Mouse (Mus musculus) heart, postnatal 0 days (tissue): Measurements from ENCODE around the gene Paqr7. TPM values are rescaled to one million over a fixed set of nuclear protein-coding genes. Genes with fewer than 3 reads are reported as not detected.

Source experiments
- ATAC-seq: fragments of 200-750 bp; cut with Nextera tagmentation; 2 replicates; pipeline ENCODE4 v1.8.0; 2017; ENCODE audit warnings: low read depth, moderate number of reproducible peaks, moderate library complexity; ENCODE audit not compliant: insufficient read depth
- DNase-seq: peaks from one replicate; pipeline ENCODE4 v3.0.0-alpha.2; 2016; ENCODE audit warnings: low spot score
- H3K27ac ChIP-seq: fragments of 300-500 bp; sonication (generic); 2 replicates; pipeline ENCODE4 v1.5.1; 2014; ENCODE audit warnings: low read depth, mild to moderate bottlenecking
- H3K27me3 ChIP-seq: fragments of 300-500 bp; sonication (generic); 2 replicates; pipeline ENCODE4 v1.6.1; 2014; ENCODE audit warnings: low read length, mixed read lengths; ENCODE audit not compliant: control insufficient read depth, insufficient read depth
- H3K36me3 ChIP-seq: fragments of 300-500 bp; sonication (generic); replicated peaks from 2 replicates; pipeline ENCODE4 v1.6.1; 2014; ENCODE audit warnings: low read length, mixed read lengths; ENCODE audit not compliant: control insufficient read depth, insufficient read depth
- H3K4me1 ChIP-seq: fragments of 300-500 bp; sonication (generic); 2 replicates; pipeline ENCODE4 v1.6.1; 2014; ENCODE audit warnings: antibody characterized with exemption; ENCODE audit not compliant: control insufficient read depth, insufficient read depth
- H3K4me2 ChIP-seq: fragments of 300-500 bp; sonication (generic); 2 replicates; pipeline ENCODE4 v1.6.1; 2014; ENCODE audit warnings: low read depth, mild to moderate bottlenecking, low read length, moderate library complexity
- H3K4me3 ChIP-seq: fragments of 300-500 bp; sonication (generic); 2 replicates; pipeline ENCODE4 v1.5.1; 2014; ENCODE audit warnings: low read depth, low read length
- H3K9ac ChIP-seq: fragments of 300-500 bp; sonication (generic); replicated peaks from 2 replicates; pipeline ENCODE4 v1.6.1; 2014; ENCODE audit warnings: low read depth, low read length, mixed read lengths
- H3K9me3 ChIP-seq: fragments of 300-500 bp; sonication (generic); replicated peaks from 2 replicates; pipeline ENCODE4 v1.6.1; 2016; ENCODE audit warnings: low read length; ENCODE audit not compliant: control insufficient read depth
- CTCF ChIP-seq: IDR thresholded peaks from 2 replicates; pipeline ENCODE4 v1.5.1; 2016; ENCODE audit warnings: antibody characterized with exemption, control low read depth, low read depth
- EP300 ChIP-seq: IDR thresholded peaks from 2 replicates; pipeline ENCODE4 v1.6.1; 2016; ENCODE audit warnings: antibody characterized with exemption, low read depth
- WGBS: fragments of 180-500 bp; shearing (Covaris S2); extraction: QIAGEN DNeasy Blood & Tissue Kit; methylation state at CpG from one replicate; pipeline ENCODE4 v1.1.7; 2014; 5-methylcytosine and 5-hydroxymethylcytosine counted together
- polyA plus RNA-seq: library from polyadenylated mRNA; unstranded; fragments of >200 nt; fragmentation: Nextera tagmentation; extraction: Ambion mirVana; gene quantifications from 2 replicates; pipeline ENCODE4 v1.2.1, GENCODE M21; 2015
- total RNA-seq: library from RNA; depleted of rRNA; stranded (reverse); fragments of >200 nt; gene quantifications from 2 replicates; pipeline ENCODE4 v1.2.3, GENCODE M21; 2014; ENCODE audit warnings: low replicate concordance

The Paqr7 gene
- total and polyA plus RNA-seq, 2 experiments from 2014 or later = 15.4 to 25.4 TPM

DNA sequence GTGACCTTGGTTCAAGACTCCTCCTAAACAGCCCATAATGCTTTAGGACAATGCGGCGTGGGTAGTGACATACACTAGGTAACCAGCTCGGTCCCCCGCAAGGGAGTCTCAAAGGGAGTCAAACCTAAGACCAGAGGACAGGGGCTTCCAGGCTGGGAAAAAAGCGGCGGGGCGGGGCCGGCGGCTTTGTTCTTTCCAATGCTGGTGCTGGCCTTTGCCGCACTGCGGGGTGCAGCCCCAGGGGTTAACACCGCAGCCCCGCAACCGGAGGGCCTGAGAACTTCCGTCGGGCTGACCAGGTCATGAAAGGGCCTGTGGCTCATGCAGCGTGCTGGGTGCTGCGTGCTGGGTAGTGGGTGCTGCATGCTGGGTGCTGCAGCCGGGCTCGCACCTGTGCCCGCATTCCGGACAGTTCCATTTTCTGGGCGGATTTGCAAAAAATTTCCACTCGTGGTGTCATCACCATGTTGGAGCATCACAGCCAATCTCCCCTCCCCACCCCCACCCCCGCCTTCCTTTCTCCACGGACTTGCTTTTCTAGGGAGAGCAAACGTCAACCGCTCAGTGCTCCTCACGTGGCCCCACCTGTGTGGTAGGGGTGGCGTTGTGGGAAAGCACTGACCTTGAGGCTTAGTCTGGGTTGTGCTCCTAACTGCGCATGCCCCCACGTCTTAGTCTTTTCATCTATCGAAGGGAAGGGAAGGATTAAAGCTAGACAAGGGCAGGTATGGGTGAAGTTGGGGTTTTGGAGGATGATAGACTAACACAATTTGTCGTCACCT lies 42.7 kb upstream of the Paqr7 start:
- Histone ChIP-seq H3K36me3 (no peaks in the 10 kb centered on the region), H3K4me2 (no peak overlapping the region), H3K9me3 (no peaks in the 10 kb centered on the region), H3K9ac (no peak overlapping the region), H3K4me3 (no peak overlapping the region), H3K27ac (no peak overlapping the region), H3K4me1 (peaks cover 14% of the 10 kb centered on the region), H3K27me3 (peaks cover 16% of the 10 kb centered on the region)
- TF ChIP-seq CTCF = no peak
- TF ChIP-seq EP300 = no peak
- WGBS = 46% methylated on average over 32 of the region's 34 CpGs
- ATAC-seq (no peak), DNase-seq (no peak)

DNA sequence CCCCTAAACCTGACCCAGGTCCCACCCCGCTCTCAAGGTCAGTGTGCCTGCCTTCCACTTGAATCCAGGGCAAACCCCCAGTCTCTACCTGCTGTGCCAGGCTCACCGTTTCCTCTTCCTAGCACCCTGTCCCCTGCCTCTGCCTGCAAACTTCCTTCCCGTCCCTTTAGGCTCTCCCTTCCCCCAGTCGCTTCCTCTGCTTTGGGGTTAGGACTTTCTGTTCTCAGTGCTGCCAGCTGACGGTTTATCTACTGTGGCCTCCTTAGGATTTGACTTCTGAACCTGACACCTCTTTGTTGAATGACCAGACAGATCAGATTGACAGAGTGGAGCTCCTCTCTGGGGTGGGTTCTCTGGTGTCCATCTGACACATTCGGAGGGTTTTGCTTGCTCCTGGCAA lies 41.2 kb upstream of the Paqr7 start:
- H3K4me3 ChIP-seq = no peak overlapping the region
- no peaks in the 10 kb centered on the region for H3K9me3 ChIP-seq
- peaks cover 14% of the 10 kb centered on the region for H3K4me1 ChIP-seq
- no peak overlapping the region for H3K27ac ChIP-seq
- 40% methylated on average over 6 of the region's 6 CpGs for WGBS
- H3K9ac ChIP-seq = no peak overlapping the region
- DNase-seq (no peak), ATAC-seq (no peak)
- no peaks in the 10 kb centered on the region for H3K36me3 ChIP-seq
- H3K4me2 ChIP-seq = peak overlapping the region; percentile 14; the same call in 1 of the 2 replicates
- H3K27me3 ChIP-seq = peaks cover 11% of the 10 kb centered on the region
- no peak for TF ChIP-seq EP300
- TF ChIP-seq CTCF = no peak

DNA sequence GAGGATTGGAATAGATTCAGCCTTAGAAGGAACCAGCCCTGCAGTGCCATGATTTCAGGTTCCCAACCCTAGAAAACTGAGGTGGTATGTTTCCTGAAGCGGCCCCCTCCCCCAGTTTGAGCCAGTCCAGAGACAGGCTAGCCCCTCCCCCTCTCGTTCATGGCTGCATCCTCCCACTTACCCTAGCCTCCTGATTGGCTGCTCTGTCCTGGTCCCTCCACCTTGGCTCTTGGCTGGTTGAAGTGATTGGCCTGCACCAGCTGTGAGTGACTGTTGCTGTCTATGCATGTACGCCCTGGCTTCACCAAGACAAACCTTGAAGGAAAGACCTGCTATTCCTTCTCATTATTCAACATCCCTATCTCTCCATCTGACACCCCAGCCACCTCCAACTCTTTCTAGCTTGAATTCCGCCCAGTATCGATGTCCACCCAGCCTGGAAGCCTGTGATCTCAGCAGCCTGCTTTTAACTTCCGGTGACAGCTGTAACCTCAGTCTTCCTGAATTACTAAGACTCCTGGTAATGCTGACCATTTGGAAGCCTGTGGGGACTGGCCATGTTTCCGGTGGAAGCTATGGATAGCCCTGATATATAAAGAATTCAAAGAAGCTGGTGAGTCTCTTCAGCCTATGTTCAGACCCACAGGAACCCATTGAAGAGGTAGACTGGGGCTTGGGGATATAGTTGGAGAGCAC lies 39.2 kb upstream of the Paqr7 start:
- no peak overlapping the region for H3K27ac ChIP-seq
- no peaks in the 10 kb centered on the region for H3K9me3 ChIP-seq
- ATAC-seq = no peak; the same call in 1 of the 2 replicates
- TF ChIP-seq CTCF (no peak), EP300 (no peak)
- peaks cover 3% of the 10 kb centered on the region; the same call in 1 of the 2 replicates for H3K4me1 ChIP-seq
- WGBS = 45% methylated on average over 7 of the region's 7 CpGs
- no peaks in the 10 kb centered on the region for H3K36me3 ChIP-seq
- H3K27me3 ChIP-seq = peaks cover 11% of the 10 kb centered on the region
- H3K9ac ChIP-seq = no peak overlapping the region
- no peak overlapping the region for H3K4me3 ChIP-seq
- H3K4me2 ChIP-seq = no peak overlapping the region
- DNase-seq = no peak

DNA sequence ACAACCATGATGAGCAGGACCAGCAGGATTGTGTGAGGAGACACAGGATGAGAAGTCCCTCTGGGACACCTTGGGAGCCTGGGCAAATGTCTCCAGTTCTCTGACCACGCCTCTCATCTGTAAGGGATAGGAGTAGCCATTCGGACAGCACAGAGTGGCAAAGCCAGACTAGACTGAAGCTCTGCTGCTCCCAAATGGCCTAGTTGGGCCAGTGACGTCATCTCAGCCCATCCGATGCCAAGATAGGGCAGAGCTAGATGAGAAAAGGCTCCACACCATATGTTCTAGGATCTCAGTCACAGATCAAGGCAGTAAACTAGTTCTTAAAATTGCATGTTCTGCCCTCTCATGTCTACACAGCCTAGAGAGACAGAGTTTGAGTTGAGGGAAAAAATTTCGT lies 37.6 kb upstream of the Paqr7 start:
- H3K27ac ChIP-seq = no peak overlapping the region
- H3K36me3 ChIP-seq = no peaks in the 10 kb centered on the region
- H3K4me1 ChIP-seq = peaks cover 3% of the 10 kb centered on the region; the same call in 1 of the 2 replicates
- H3K4me3 ChIP-seq = no peak overlapping the region
- DNase-seq = no peak
- peaks cover 5% of the 10 kb centered on the region for H3K27me3 ChIP-seq
- TF ChIP-seq EP300 (no peak), CTCF (no peak)
- no peaks in the 10 kb centered on the region for H3K9me3 ChIP-seq
- ATAC-seq = no peak
- no peak overlapping the region for H3K9ac ChIP-seq
- H3K4me2 ChIP-seq = no peak overlapping the region
- 80% methylated on average over 5 of the region's 5 CpGs for WGBS

DNA sequence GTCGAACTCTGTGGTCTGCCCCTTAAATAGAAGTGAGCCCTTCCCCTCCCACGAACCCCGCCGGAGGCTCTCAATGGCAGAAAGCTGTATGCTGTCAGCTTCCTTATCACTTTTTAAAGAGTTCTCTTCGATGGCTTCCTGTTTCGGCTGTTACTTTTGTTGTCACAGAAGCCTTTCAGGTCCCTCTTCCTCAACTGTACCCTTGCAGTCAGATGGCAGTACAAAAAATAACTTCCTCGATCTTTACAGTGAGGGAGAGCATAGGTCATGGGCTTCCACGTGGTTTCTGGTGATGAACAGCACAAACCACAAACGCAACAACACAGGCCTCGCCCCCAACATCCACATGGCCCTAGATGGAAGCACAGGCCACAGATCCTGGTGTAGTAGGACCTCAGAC lies 36.2 kb upstream of the Paqr7 start:
- Histone ChIP-seq H3K4me3 (no peak overlapping the region), H3K9ac (no peak overlapping the region), H3K4me2 (no peak overlapping the region), H3K27ac (no peak overlapping the region), H3K36me3 (no peaks in the 10 kb centered on the region), H3K27me3 (no peaks in the 10 kb centered on the region), H3K9me3 (no peaks in the 10 kb centered on the region), H3K4me1 (peaks cover 2% of the 10 kb centered on the region; the same call in 1 of the 2 replicates)
- TF ChIP-seq CTCF (no peak), EP300 (no peak)
- WGBS = 23% methylated on average over 10 of the region's 10 CpGs
- no peak for DNase-seq
- no peak for ATAC-seq
